Mouse (Mus musculus) heart, embryonic 14.5 days (tissue): ENCODE results near the gene C9orf72. TPM values are rescaled to one million over a fixed set of nuclear protein-coding genes. Genes with fewer than 3 reads are reported as not detected.
"Not testable (repeated sequence)": the region's sequence is repeated elsewhere in the genome, so short reads cannot be mapped to it uniquely, and the experiment has no call there.

ENCODE experiments used
- ATAC-seq: fragments of 200-750 bp; cut with Nextera tagmentation; 2 replicates; pipeline ENCODE4 v1.8.0; 2017; ENCODE audit warnings: low read depth, moderate TSS enrichment; ENCODE audit not compliant: insufficient number of reproducible peaks, insufficient read depth, low FRiP score
- H3K27ac ChIP-seq, 2 experiments: fragments of 200-500 bp in 1 of 2; fragments of 300-500 bp in 1 of 2; sonication (generic) in 1 of 2; replicated peaks in 1 of 2; 2 replicates each; pipeline ENCODE4 v1.5.1; 2012 to 2014; ENCODE audit warnings: low read depth in 2 of 2, low read length in 2 of 2, control low read depth in 1 of 2, mild to moderate bottlenecking in 1 of 2, mixed read lengths in 1 of 2; ENCODE audit not compliant: control insufficient read depth in 1 of 2, insufficient read depth in 1 of 2
- H3K27me3 ChIP-seq: fragments of 300-500 bp; sonication (generic); 2 replicates; pipeline ENCODE4 v1.6.1; 2014; ENCODE audit warnings: mild to moderate bottlenecking, low read length, control low read depth; ENCODE audit not compliant: control insufficient read depth, insufficient read depth
- H3K36me3 ChIP-seq: fragments of 300-500 bp; sonication (generic); 2 replicates; pipeline ENCODE4 v1.6.1; 2014; ENCODE audit warnings: mild to moderate bottlenecking, control low read depth, low read length, mixed read lengths; ENCODE audit not compliant: control insufficient read depth, insufficient read depth
- H3K4me1 ChIP-seq, 2 experiments: fragments of 200-500 bp in 1 of 2; fragments of 300-500 bp in 1 of 2; sonication (generic) in 1 of 2; 2 replicates each; pipeline ENCODE4 v1.6.1; 2012 to 2014; ENCODE audit warnings: low read length in 2 of 2, control low read depth in 1 of 2, mixed read lengths in 1 of 2; ENCODE audit not compliant: control insufficient read depth in 2 of 2, insufficient read depth in 2 of 2
- H3K4me2 ChIP-seq: fragments of 300-500 bp; sonication (generic); 2 replicates; pipeline ENCODE4 v1.6.1; 2014; ENCODE audit warnings: mild to moderate bottlenecking, low read length
- H3K4me3 ChIP-seq, 2 experiments: fragments of 200-500 bp in 1 of 2; fragments of 300-500 bp in 1 of 2; sonication (generic) in 1 of 2; 2 replicates each; pipeline ENCODE4 v1.5.1; 2012 to 2014; ENCODE audit warnings: low read length in 2 of 2, mild to moderate bottlenecking in 2 of 2, control low read depth in 1 of 2, low read depth in 1 of 2, moderate library complexity in 1 of 2; ENCODE audit not compliant: control insufficient read depth in 1 of 2, insufficient read depth in 1 of 2
- H3K9ac ChIP-seq: fragments of 300-500 bp; sonication (generic); 2 replicates; pipeline ENCODE4 v1.6.1; 2014; ENCODE audit warnings: mild to moderate bottlenecking, low read length
- H3K9me3 ChIP-seq: fragments of 300-500 bp; sonication (generic); 2 replicates; pipeline ENCODE4 v1.6.1; 2016; ENCODE audit warnings: low read length, control low read depth; ENCODE audit not compliant: control insufficient read depth
- WGBS: fragments of 180-500 bp; shearing (Covaris S2); extraction: QIAGEN DNeasy Blood & Tissue Kit; methylation state at CpG from one replicate; pipeline ENCODE4 v1.1.7; 2014; 5-methylcytosine and 5-hydroxymethylcytosine counted together
- polyA plus RNA-seq: library from polyadenylated mRNA; unstranded; fragments of >200 nt; fragmentation: Nextera tagmentation; extraction: Ambion mirVana; gene quantifications from 2 replicates; pipeline ENCODE4 v1.2.1, GENCODE M21; 2014

The C9orf72 gene
- polyA plus RNA-seq: 25.7 and 27.3 TPM in 2 replicates

GRCm38 (mm10) chr4:35225734-35226495, at the start of gene C9orf72:
Gene C9orf72, minus strand, starts transcription at chr4:35226175.
- Histone ChIP-seq H3K4me3 (peak within 1 kb of the TSS; percentile 92 to 93), H3K27me3 (no peaks in the 10 kb centered on the region), H3K9me3 (no peaks in the 10 kb centered on the region), H3K27ac (peak within 1 kb of the TSS; percentile 82 to 86), H3K36me3 (no peaks in the 10 kb centered on the region), H3K9ac (peak within 1 kb of the TSS; percentile 93), H3K4me2 (peak within 1 kb of the TSS; percentile 88), H3K4me1 (peaks cover 0 to 7% of the 10 kb centered on the region in 2 experiments; a peak in 3 of 4 replicates)
- WGBS: under 1% methylated on average over 51 of the region's 51 CpGs
- ATAC-seq: peak; percentile 99

GRCm38 (mm10) chr4:35259006-35259405, 33.0 kb upstream of the C9orf72 start:
- H3K9ac ChIP-seq: no peak overlapping the region
- H3K27me3 ChIP-seq: no peaks in the 10 kb centered on the region
- H3K36me3 ChIP-seq: no peaks in the 10 kb centered on the region
- 65% methylated on average over 9 of the region's 9 CpGs for WGBS
- no peak overlapping the region for H3K4me3 ChIP-seq
- no peak overlapping the region for H3K27ac ChIP-seq
- no peak overlapping the region for H3K4me2 ChIP-seq
- ATAC-seq: no peak
- no peaks in the 10 kb centered on the region for H3K4me1 ChIP-seq
- H3K9me3 ChIP-seq: no peaks in the 10 kb centered on the region

- no peak for ATAC-seq
Observed at GRCm38 (mm10) chr4:35244023-35244422, 18.0 kb upstream of the C9orf72 start.

GRCm38 (mm10) chr4:35241735-35242134, 15.8 kb upstream of the C9orf72 start:
- H3K4me1 ChIP-seq: no peaks in the 10 kb centered on the region
- H3K27ac ChIP-seq: no peak overlapping the region
- H3K4me3 ChIP-seq: no peak overlapping the region
- H3K9ac ChIP-seq: no peak overlapping the region
- H3K36me3 ChIP-seq: no peaks in the 10 kb centered on the region
- H3K4me2 ChIP-seq: no peak overlapping the region
- WGBS: 81% methylated on average over 2 of the region's 2 CpGs
- ATAC-seq: no peak
- no peaks in the 10 kb centered on the region for H3K9me3 ChIP-seq
- no peaks in the 10 kb centered on the region for H3K27me3 ChIP-seq

More at GRCm38 (mm10) chr4:35244023-35244422, 18.0 kb upstream of the C9orf72 start:
- H3K9ac ChIP-seq: no peak overlapping the region
- H3K27me3 ChIP-seq: no peaks in the 10 kb centered on the region
- H3K9me3 ChIP-seq: no peaks in the 10 kb centered on the region
- WGBS: 71% methylated on average over 1 of the region's 1 CpGs
- no peak overlapping the region for H3K4me2 ChIP-seq
- no peak overlapping the region for H3K27ac ChIP-seq
- no peaks in the 10 kb centered on the region for H3K36me3 ChIP-seq
- no peaks in the 10 kb centered on the region for H3K4me1 ChIP-seq
- no peak overlapping the region for H3K4me3 ChIP-seq

GRCm38 (mm10) chr4:35238696-35239095, 12.7 kb upstream of the C9orf72 start:
- H3K4me1 ChIP-seq: no peaks in the 10 kb centered on the region
- H3K9ac ChIP-seq: no peak overlapping the region
- no peak overlapping the region for H3K27ac ChIP-seq
- H3K27me3 ChIP-seq: no peaks in the 10 kb centered on the region
- no peaks in the 10 kb centered on the region for H3K9me3 ChIP-seq
- no peaks in the 10 kb centered on the region for H3K36me3 ChIP-seq
- ATAC-seq: no peak
- H3K4me3 ChIP-seq: no peak overlapping the region
- WGBS: 81% methylated on average over 4 of the region's 4 CpGs
- H3K4me2 ChIP-seq: no peak overlapping the region

- not testable (repeated sequence) for H3K9me3 ChIP-seq, H3K4me3 ChIP-seq, H3K9ac ChIP-seq, H3K4me1 ChIP-seq, H3K27ac ChIP-seq, ATAC-seq, H3K4me2 ChIP-seq, H3K36me3 ChIP-seq, H3K27me3 ChIP-seq
- 83% methylated on average over 3 of the region's 3 CpGs for WGBS
Observed at GRCm38 (mm10) chr4:35238240-35238639, 12.3 kb upstream of the C9orf72 start.

- Histone ChIP-seq H3K4me3 (no peak overlapping the region), H3K27me3 (no peaks in the 10 kb centered on the region), H3K4me1 (no peaks in the 10 kb centered on the region), H3K9me3 (no peaks in the 10 kb centered on the region), H3K27ac (no peak overlapping the region), H3K36me3 (no peaks in the 10 kb centered on the region), H3K4me2 (no peak overlapping the region), H3K9ac (no peak overlapping the region)
- ATAC-seq: no peak
- 83% methylated on average over 2 of the region's 2 CpGs for WGBS
Observed at GRCm38 (mm10) chr4:35236313-35236712, 10.3 kb upstream of the C9orf72 start.

- H3K9me3 ChIP-seq: no peaks in the 10 kb centered on the region
- H3K4me2 ChIP-seq: no peak overlapping the region
- no peaks in the 10 kb centered on the region for H3K27me3 ChIP-seq
- no peak overlapping the region for H3K9ac ChIP-seq
- H3K4me1 ChIP-seq: no peaks in the 10 kb centered on the region; a peak in 1 of 4 replicates
- 70% methylated on average over 4 of the region's 4 CpGs for WGBS
- no peak overlapping the region for H3K4me3 ChIP-seq
- no peak overlapping the region for H3K27ac ChIP-seq
- ATAC-seq: no peak
- no peaks in the 10 kb centered on the region for H3K36me3 ChIP-seq
Observed at GRCm38 (mm10) chr4:35228260-35228659, 2.3 kb upstream of the C9orf72 start.
